Mouse (Mus musculus): ENCODE results near the gene Gm10486.
"Not testable (repeated sequence)": the region's sequence is repeated elsewhere in the genome, so short reads cannot be mapped to it uniquely, and the experiment has no call there.

Gene Gm10486

GRCm38 (mm10) chrX:35067084-35067483 lies at the start of gene Gm10486:
TSS of gene Gm10486 (plus strand) at chrX:35067384.
- DNase-seq (ENCODE audit: low read depth): not testable (repeated sequence)

All from c-Kit-positive CD71-negative TER-119-negative erythroid progenitor cells, embryonic 14.5 days (primary cell).